Mouse (Mus musculus): ENCODE measurements around the gene Spsb2. TPM values are rescaled to one million over a fixed set of nuclear protein-coding genes. Genes with fewer than 3 reads are reported as not detected.
A peak's percentile ranks its signal among the peaks of the same experiment; 100 is the strongest.
"Not testable (repeated sequence)": the region's sequence is repeated elsewhere in the genome, so short reads cannot be mapped to it uniquely, and the experiment has no call there.

The Spsb2 gene
- total RNA-seq, 1 experiment = 10.1 TPM

DNA sequence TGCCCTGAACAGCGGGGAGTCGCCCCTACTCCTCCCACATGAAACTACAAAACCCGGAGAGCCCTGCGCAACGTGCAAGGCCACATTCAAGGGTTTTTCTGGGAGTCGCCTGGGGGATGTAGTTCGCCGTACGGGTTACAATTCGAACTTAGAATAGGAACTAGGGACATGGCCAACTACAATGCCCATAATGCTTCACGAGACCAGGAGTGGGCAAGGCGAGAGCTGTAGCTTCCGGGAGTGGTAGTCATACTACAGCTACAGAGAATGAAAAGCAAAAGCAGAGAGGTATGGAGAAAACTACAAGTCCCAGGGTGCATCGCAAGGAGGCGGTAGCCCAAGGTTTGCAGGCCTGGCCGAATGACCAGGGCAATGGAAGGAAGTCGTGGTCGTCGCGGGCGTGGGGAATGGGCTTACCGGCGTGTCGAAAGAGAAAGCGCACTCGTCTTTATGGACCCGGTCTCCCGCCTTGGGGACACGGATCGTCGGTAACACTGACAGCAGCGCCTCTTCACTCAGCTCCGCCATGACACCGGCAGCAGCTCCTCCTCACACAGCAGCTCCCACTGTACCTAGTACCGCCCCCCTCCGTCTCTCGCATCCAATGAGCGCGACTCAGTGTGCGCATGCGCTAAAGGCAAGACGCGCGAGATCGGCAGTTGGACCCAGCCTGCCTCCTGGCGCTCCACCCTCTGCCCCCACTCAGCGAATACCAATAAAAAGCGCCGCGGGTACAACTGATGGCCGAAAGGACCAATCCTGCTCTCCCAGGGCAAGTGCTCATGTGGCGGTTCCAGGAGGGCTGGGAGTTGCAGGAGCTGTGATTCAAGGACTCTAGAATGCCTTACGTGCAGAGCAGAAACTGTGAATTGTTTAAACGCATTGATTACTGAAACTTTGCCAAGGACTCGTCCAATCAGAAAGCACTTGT lies 20.7 kb downstream of the Spsb2 start, which contains the start of the genes Usp5 and Cdca3:
Usp5 (minus strand) TSS at position 617 of the 931 bp plus-strand sequence.
Cdca3 (plus strand) TSS at position 680 of the 931 bp plus-strand sequence.
- in situ Hi-C loops (cut with MboI; ENCODE audit: low sequenced_read_pairs in 2 of 2, unreplicated experiment in 2 of 2) = no loop called here
- H3K4me1 ChIP-seq (ENCODE audit: control insufficient read depth in 2 of 2, insufficient read depth in 2 of 2, low read length in 2 of 2, poor library complexity in 1 of 2) = peaks cover 2% of the 10 kb centered on the region in 2 experiments; a peak in 2 of 4 replicates

DNA sequence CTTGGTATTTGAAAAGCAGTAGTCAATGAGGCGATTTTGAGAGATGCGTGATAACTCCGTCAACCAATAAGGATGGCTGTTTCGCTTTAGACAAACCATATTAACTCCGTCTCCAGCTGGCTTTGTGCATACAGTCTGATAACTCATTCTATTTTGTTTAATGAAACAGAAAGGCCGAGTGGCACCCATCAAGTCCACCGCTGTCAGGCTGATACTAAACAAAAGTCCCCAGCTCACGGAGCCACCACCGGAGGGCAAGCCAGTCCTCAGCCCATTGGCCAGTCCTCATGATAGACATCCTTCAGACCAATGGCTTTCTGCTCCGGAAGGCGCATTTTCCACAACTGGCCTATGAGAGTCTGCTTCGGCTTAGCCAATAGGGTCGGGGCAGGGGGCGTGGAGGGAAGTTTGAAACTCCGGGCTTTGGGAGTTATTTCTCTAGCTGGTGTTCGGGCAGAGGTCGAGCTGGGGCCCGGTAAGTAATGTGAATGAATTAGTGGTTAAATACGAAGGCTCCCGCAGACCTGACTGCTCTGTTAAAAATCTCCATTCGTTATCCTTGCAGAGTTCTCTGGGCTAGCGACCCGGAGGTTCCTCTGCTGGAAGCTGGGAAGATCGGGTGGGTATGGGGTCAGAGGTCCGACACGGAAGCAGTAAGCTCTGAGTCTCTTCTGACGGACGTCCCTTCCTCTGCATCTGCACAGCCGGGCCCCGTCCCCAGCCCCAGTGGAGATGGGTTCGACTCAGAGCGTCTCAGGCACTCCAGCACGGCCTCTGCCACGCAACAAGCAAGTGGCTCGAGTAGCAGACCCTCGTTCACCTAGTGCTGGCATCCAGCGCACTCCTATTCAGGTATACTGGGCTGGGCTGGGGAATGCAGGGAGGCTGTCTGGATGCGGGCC lies 21.6 kb downstream of the Spsb2 start:
- TF ChIP-seq MAFK (IDR thresholded peaks at IDR 0.05; ENCODE audit: insufficient read depth, low read depth, low read length) (no peak), CHD2 (IDR thresholded peaks at IDR 0.05; ENCODE audit: low read depth, low read length) (peak; percentile 91)
- peak overlapping the region; percentile 89 for H3K9ac ChIP-seq (ENCODE audit: insufficient read depth, low read depth, low read length, poor library complexity, severe bottlenecking)
- in situ Hi-C loops (cut with MboI; ENCODE audit: low sequenced_read_pairs in 2 of 2, unreplicated experiment in 2 of 2) = no loop called here
- peaks cover 37% of the 10 kb centered on the region for H3K36me3 ChIP-seq (ENCODE audit: control insufficient read depth, insufficient read depth, low read length, poor library complexity, severe bottlenecking)
- peak overlapping the region; percentile 30 for H3K27ac ChIP-seq (ENCODE audit: insufficient read depth, low read depth, low read length, poor library complexity, severe bottlenecking)
- no peaks in the 10 kb centered on the region for H3K9me3 ChIP-seq (ENCODE audit: control insufficient read depth, insufficient read depth, low read depth, low read length)
- peak overlapping the region; percentile 83 to 87 for H3K4me3 ChIP-seq (ENCODE audit: insufficient read depth in 1 of 2, low read depth in 1 of 2, low read length in 2 of 2, poor library complexity in 1 of 2, severe bottlenecking in 1 of 2)
- DNase-seq (ENCODE audit: low read depth, low spot score) = peak; percentile 94
- peaks cover 2 to 3% of the 10 kb centered on the region in 2 experiments; a peak in 2 of 4 replicates for H3K4me1 ChIP-seq (ENCODE audit: control insufficient read depth in 2 of 2, insufficient read depth in 2 of 2, low read length in 2 of 2, poor library complexity in 1 of 2)

More for the DNA sequence above, 20.7 kb downstream of the Spsb2 start, which contains the start of the genes Usp5 and Cdca3:
- no peak for TF ChIP-seq ZNF384 (IDR thresholded peaks at IDR 0.05; ENCODE audit: low read depth, low read length)
- TF ChIP-seq HCFC1 (IDR thresholded peaks at IDR 0.05; ENCODE audit: borderline replicate concordance, insufficient read depth, low read length) = peak; percentile 99
- peak; percentile 89 for TF ChIP-seq CHD2 (IDR thresholded peaks at IDR 0.05; ENCODE audit: low read depth, low read length)
- no peak for TF ChIP-seq ZC3H11A (IDR thresholded peaks at IDR 0.05; ENCODE audit: borderline replicate concordance, low read depth, low read length)
- TF ChIP-seq MAFK (IDR thresholded peaks at IDR 0.05; ENCODE audit: insufficient read depth, low read depth, low read length) = no peak
- peak within 1 kb of the TSS; percentile 83 to 90 for H3K4me3 ChIP-seq (ENCODE audit: insufficient read depth in 1 of 2, low read depth in 1 of 2, low read length in 2 of 2, poor library complexity in 1 of 2, severe bottlenecking in 1 of 2)
- DNase-seq (ENCODE audit: low read depth, low spot score) = peak; percentile 99
- peaks cover 40% of the 10 kb centered on the region for H3K36me3 ChIP-seq (ENCODE audit: control insufficient read depth, insufficient read depth, low read length, poor library complexity, severe bottlenecking)
- no peaks in the 10 kb centered on the region for H3K9me3 ChIP-seq (ENCODE audit: control insufficient read depth, insufficient read depth, low read depth, low read length)
- peak within 1 kb of the TSS; percentile 60 for H3K27ac ChIP-seq (ENCODE audit: insufficient read depth, low read depth, low read length, poor library complexity, severe bottlenecking)
- peak within 1 kb of the TSS; percentile 90 for H3K9ac ChIP-seq (ENCODE audit: insufficient read depth, low read depth, low read length, poor library complexity, severe bottlenecking)

DNA sequence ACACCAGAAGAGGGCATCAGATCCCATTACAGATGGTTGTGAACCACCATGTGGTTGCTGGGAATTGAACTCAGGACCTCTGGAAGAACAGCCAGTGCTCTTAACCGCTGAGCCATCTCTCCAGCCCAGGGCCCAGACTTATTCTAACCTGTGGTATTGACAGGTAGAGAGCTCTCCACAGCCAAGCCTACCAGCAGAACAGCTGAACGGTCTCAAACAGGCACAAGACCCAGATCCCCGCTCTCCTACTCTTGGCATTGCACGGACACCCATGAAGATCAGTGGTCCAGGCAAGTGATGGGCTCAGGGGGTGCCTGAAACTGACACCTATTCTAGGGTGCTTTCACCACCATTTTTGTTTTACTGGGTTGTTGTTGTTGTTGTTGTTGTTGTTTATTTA lies 22.7 kb downstream of the Spsb2 start:
- Histone ChIP-seq H3K4me3 (ENCODE audit: insufficient read depth in 1 of 2, low read depth in 1 of 2, low read length in 2 of 2, poor library complexity in 1 of 2, severe bottlenecking in 1 of 2) (peak overlapping the region; percentile 19 to 31; a peak in 2 of 4 replicates), H3K36me3 (ENCODE audit: control insufficient read depth, insufficient read depth, low read length, poor library complexity, severe bottlenecking) (peaks cover 29% of the 10 kb centered on the region), H3K4me1 (ENCODE audit: control insufficient read depth in 2 of 2, insufficient read depth in 2 of 2, low read length in 2 of 2, poor library complexity in 1 of 2) (peaks cover 2 to 12% of the 10 kb centered on the region in 2 experiments; a peak in 2 of 4 replicates), H3K9ac (ENCODE audit: insufficient read depth, low read depth, low read length, poor library complexity, severe bottlenecking) (peak overlapping the region; percentile 40; the same call in 1 of the 2 replicates)
- DNase-seq (ENCODE audit: low read depth, low spot score); in situ Hi-C loops (cut with MboI; ENCODE audit: low sequenced_read_pairs in 2 of 2, unreplicated experiment in 2 of 2); H3K9me3 ChIP-seq (ENCODE audit: control insufficient read depth, insufficient read depth, low read depth, low read length); H3K27ac ChIP-seq (ENCODE audit: insufficient read depth, low read depth, low read length, poor library complexity, severe bottlenecking): not testable (repeated sequence)

DNA sequence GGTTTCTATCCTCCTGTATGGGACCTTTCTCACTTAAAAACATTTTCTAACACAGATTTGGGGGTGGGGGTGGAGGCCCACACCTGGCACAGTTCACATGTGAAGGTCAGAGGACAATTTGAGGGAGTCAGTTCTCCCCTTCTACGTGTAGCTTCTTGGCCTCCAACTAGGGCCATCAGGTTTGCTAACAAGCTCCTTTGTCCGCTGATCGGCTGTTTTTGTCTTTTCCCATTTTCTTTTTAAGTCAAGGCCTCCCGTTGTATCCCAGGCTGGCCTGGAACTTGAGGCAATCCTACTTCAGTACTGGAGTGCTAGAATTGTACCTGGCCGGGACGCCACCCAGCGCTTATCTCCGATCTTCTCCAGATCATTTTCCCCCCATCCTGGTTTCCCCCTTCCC lies 23.2 kb downstream of the Spsb2 start:
- no peaks in the 10 kb centered on the region for H3K9me3 ChIP-seq (ENCODE audit: control insufficient read depth, insufficient read depth, low read depth, low read length)
- H3K4me3 ChIP-seq (ENCODE audit: insufficient read depth in 1 of 2, low read depth in 1 of 2, low read length in 2 of 2, poor library complexity in 1 of 2, severe bottlenecking in 1 of 2) = peak overlapping the region; percentile 14 to 31; a peak in 3 of 4 replicates
- peak; percentile 59 for DNase-seq (ENCODE audit: low read depth, low spot score)
- in situ Hi-C loops (cut with MboI; ENCODE audit: low sequenced_read_pairs in 2 of 2, unreplicated experiment in 2 of 2) = no loop called here
- H3K36me3 ChIP-seq (ENCODE audit: control insufficient read depth, insufficient read depth, low read length, poor library complexity, severe bottlenecking) = peaks cover 28% of the 10 kb centered on the region
- H3K4me1 ChIP-seq (ENCODE audit: control insufficient read depth in 2 of 2, insufficient read depth in 2 of 2, low read length in 2 of 2, poor library complexity in 1 of 2) = peaks cover 2 to 12% of the 10 kb centered on the region in 2 experiments; a peak in 2 of 4 replicates
- TF ChIP-seq MAFK (IDR thresholded peaks at IDR 0.05; ENCODE audit: insufficient read depth, low read depth, low read length) = no peak
- no peak for TF ChIP-seq ZNF384 (IDR thresholded peaks at IDR 0.05; ENCODE audit: low read depth, low read length)
- no peak for TF ChIP-seq CHD2 (IDR thresholded peaks at IDR 0.05; ENCODE audit: low read depth, low read length)
- TF ChIP-seq ZC3H11A (IDR thresholded peaks at IDR 0.05; ENCODE audit: borderline replicate concordance, low read depth, low read length) = no peak
- TF ChIP-seq HCFC1 (IDR thresholded peaks at IDR 0.05; ENCODE audit: borderline replicate concordance, insufficient read depth, low read length) = no peak
- peak overlapping the region; percentile 21; the same call in 1 of the 2 replicates for H3K9ac ChIP-seq (ENCODE audit: insufficient read depth, low read depth, low read length, poor library complexity, severe bottlenecking)
- H3K27ac ChIP-seq (ENCODE audit: insufficient read depth, low read depth, low read length, poor library complexity, severe bottlenecking) = no peak overlapping the region; the same call in 1 of the 2 replicates
